Mouse (Mus musculus) retina, postnatal 1 day (tissue): ENCODE results near the gene Dnajc22.

Experiments
- DNase-seq: peaks from one replicate; pipeline ENCODE4 v3.0.0-alpha.2; 2012

The Dnajc22 gene

GRCm38 (mm10) chr15:99116539-99116938, 23.6 kb downstream of the Dnajc22 start:
- peak; percentile 26 for DNase-seq

GRCm38 (mm10) chr15:99120814-99121213, 27.8 kb downstream of the Dnajc22 start:
- DNase-seq: no peak

- no peak for DNase-seq
Observed at GRCm38 (mm10) chr15:99122642-99123041, 29.7 kb downstream of the Dnajc22 start.

GRCm38 (mm10) chr15:99125711-99126080, 32.7 kb downstream of the Dnajc22 start, which contains the start of gene Spats2:
TSS of gene Spats2 (plus strand) at chr15:99125916.
- no peak for DNase-seq

- DNase-seq: peak; percentile 93
Observed at GRCm38 (mm10) chr15:99126081-99126815, 33.3 kb downstream of the Dnajc22 start.

GRCm38 (mm10) chr15:99126816-99127365, 33.9 kb downstream of the Dnajc22 start:
- DNase-seq: no peak

GRCm38 (mm10) chr15:99127851-99128522, 35.0 kb downstream of the Dnajc22 start:
- no peak for DNase-seq

GRCm38 (mm10) chr15:99129441-99129840, 36.5 kb downstream of the Dnajc22 start:
- DNase-seq: peak; percentile 52

- DNase-seq: no peak
Observed at GRCm38 (mm10) chr15:99129956-99130910, 37.3 kb downstream of the Dnajc22 start.

GRCm38 (mm10) chr15:99138389-99138788, 45.4 kb downstream of the Dnajc22 start:
- no peak for DNase-seq

GRCm38 (mm10) chr15:99139669-99140068, 46.7 kb downstream of the Dnajc22 start:
- DNase-seq: peak; percentile 82

- DNase-seq: no peak
Observed at GRCm38 (mm10) chr15:99150516-99150915, 57.5 kb downstream of the Dnajc22 start.

- DNase-seq: no peak
Observed at GRCm38 (mm10) chr15:99151324-99151723, 58.4 kb downstream of the Dnajc22 start.

- DNase-seq: no peak
Observed at GRCm38 (mm10) chr15:99153466-99153865, 60.5 kb downstream of the Dnajc22 start.
